Mouse (Mus musculus): ENCODE measurements around the gene Slc12a8.

DNA sequence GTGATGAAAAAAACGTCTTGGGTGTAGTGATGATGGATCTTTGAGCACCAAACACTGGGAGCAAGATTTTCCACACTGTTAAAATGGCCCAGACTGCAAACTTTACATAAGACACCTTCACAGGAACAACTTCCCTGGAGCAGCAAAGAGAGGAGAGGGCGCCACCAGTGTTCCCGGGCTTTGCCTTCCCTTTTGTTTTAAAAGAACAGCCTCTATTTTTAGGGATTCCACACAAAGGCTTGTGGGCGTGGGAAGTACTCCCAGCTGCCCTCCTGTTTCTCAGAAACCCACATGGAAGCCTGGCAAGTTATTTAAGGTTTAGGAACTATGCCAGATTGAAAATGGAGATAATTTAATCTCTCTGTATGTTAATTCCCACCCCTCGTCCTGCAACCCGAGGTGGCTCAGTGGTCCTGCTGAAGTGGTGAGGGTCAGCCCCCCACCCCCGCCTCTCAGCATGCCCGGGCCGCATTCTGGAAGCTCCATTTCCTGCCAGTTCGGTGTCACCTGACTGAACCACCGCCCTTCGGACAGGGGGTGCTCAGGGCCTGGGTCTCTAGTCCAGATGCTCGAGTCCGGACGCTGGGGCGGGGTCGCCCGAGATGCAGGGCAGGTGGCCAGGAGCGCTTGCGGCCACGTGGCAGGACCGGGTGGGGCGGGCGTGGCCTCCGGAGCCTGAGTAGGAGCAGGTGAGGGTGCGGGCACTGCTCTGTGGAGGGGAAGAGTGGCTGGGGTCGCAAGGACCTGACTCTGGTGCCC, at the start of gene Slc12a8:
- TF ChIP-seq CTCF (conservative IDR thresholded peaks at IDR 0.05; ENCODE audit: low read length) (no peak), POU5F1 (IDR thresholded peaks at IDR 0.05; ENCODE audit: borderline replicate concordance, low read length) (no peak), NANOG (IDR thresholded peaks at IDR 0.05; ENCODE audit: borderline replicate concordance, low read length) (no peak)
